In the genomic region with DNA sequence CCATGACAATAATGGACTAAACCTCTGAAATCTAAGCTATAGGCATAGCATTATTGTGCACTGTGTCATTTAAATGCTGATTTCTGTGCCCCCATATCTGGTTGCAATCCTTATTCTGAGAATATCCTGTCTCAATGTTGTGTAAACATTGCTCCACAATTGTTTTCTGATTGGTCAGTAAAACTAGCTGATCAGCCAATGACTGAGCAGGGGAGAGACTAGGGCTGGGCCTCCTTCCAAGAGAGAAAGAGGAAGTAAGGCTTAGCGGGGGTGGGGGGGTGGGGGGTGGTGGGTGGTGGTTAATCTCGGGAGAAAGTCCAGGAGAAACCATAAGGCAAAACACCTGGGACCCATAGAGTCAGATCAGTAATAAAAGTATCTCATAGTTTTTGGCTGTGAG, we compare ENCODE assay signal across 20 mouse cellular contexts. TPM values are rescaled to one million over a fixed set of nuclear protein-coding genes. Genes with fewer than 3 reads are reported as not detected.
A peak's percentile ranks its signal among the peaks of the same experiment; 100 is the strongest.
DNase-seq lines count a peak whose midpoint lies in the region; ATAC-seq and TF ChIP-seq lines count a peak whose summit lies in the region.
"Had no signal": no experiment of that assay in that cellular context is flagged by ENCODE, and none has a peak within 500 bp of the region (broad histone marks: within the 10 kb centered on the region; RNA-seq: fewer than 3 reads in every experiment).

No protein-coding gene starts in this region.

- TF ChIP-seq POLR2A in CH12.LX (IDR thresholded peaks at IDR 0.05; ENCODE audit: low read depth, low read length): no peak
- no peak for TF ChIP-seq POLR2A in kidney, adult 2 months (IDR thresholded peaks at IDR 0.05; ENCODE audit: low read depth, low read length)

- peak; percentile 43 for DNase-seq in CH12.LX (ENCODE audit: extremely low read depth)
- no peak for DNase-seq in liver, embryonic 14.5 days (ENCODE audit: low read depth in 3 of 3, low spot score in 3 of 3)
- no peak for DNase-seq in retina, embryonic 14.5 days (ENCODE audit: low spot score)
- no peak for DNase-seq in kidney, adult 2 months
- DNase-seq: adrenal gland, postnatal 25 days; cerebellum, adult 18-20 months; cerebellum, postnatal 36 days; kidney, adult 18-20 months; kidney, postnatal 10 days; left cerebral cortex, postnatal 4 days; lung, adult 18-20 months; lung, postnatal 36 days; spleen, adult 18-20 months; thymus, postnatal 4 days had no signal

- no peak for TF ChIP-seq RAD21 in CH12.LX (IDR thresholded peaks at IDR 0.05; ENCODE audit: low read depth, low read length)

- no peak overlapping the region for H3K9ac ChIP-seq in CH12.LX (ENCODE audit: insufficient read depth, low read depth)
- no peak overlapping the region for H3K9ac ChIP-seq in liver, embryonic 14.5 days (replicated peaks)
- H3K9ac ChIP-seq: forebrain, embryonic 13.5 days; midbrain, embryonic 12.5 days had no signal

- no peaks in the 10 kb centered on the region for H3K79me2 ChIP-seq in CH12.LX (replicated peaks; ENCODE audit: control insufficient read depth, extremely low read depth, insufficient read depth, poor library complexity, severe bottlenecking)

- TF ChIP-seq CTCF in CH12.LX (conservative IDR thresholded peaks at IDR 0.05 in 1 of 2, IDR thresholded peaks at IDR 0.05 in 1 of 2; ENCODE audit: low read depth in 2 of 2, low read length in 2 of 2): no peak
- no peak for TF ChIP-seq CTCF in liver, embryonic 14.5 days (IDR thresholded peaks at IDR 0.05; ENCODE audit: low read depth)
- TF ChIP-seq CTCF in kidney, adult 2 months (conservative IDR thresholded peaks at IDR 0.05; ENCODE audit: insufficient read depth, insufficient read length, low read depth, low read length): no peak

- no peak overlapping the region for H3K27ac ChIP-seq in CH12.LX (ENCODE audit: insufficient read depth, low read depth)
- no peak overlapping the region for H3K27ac ChIP-seq in liver, embryonic 14.5 days
- H3K27ac ChIP-seq in kidney, adult 2 months (ENCODE audit: insufficient read depth, low read depth, low read length): no peak overlapping the region
- H3K27ac ChIP-seq: embryonic facial prominence, embryonic 10.5 days; forebrain, embryonic 13.5 days; midbrain, embryonic 12.5 days had no signal

- no peak for TF ChIP-seq EP300 in CH12.LX (IDR thresholded peaks at IDR 0.05; ENCODE audit: low read length)
- TF ChIP-seq EP300 in liver, embryonic 14.5 days (IDR thresholded peaks at IDR 0.05; ENCODE audit: low read depth): no peak

- WGBS in liver, embryonic 14.5 days (ENCODE audit: insufficient replicate concordance): 8% methylated on average over 2 of the region's 2 CpGs
- WGBS in kidney, adult 2 months: 57% methylated on average over 2 of the region's 2 CpGs

- H3K4me2 ChIP-seq in CH12.LX (ENCODE audit: insufficient read depth, low read depth, poor library complexity, severe bottlenecking): no peak overlapping the region
- H3K4me2 ChIP-seq in liver, embryonic 14.5 days (ENCODE audit: low read depth): no peak overlapping the region
- H3K4me2 ChIP-seq: forebrain, embryonic 13.5 days; midbrain, embryonic 12.5 days had no signal

- no peaks in the 10 kb centered on the region for H3K9me3 ChIP-seq in CH12.LX (replicated peaks; ENCODE audit: low read length)
- H3K9me3 ChIP-seq in liver, embryonic 14.5 days (ENCODE audit: control insufficient read depth, low read length): no peaks in the 10 kb centered on the region
- H3K9me3 ChIP-seq: embryonic facial prominence, embryonic 10.5 days; forebrain, embryonic 13.5 days; midbrain, embryonic 12.5 days had no signal

- no peaks in the 10 kb centered on the region for H3K27me3 ChIP-seq in CH12.LX (replicated peaks)
- H3K27me3 ChIP-seq in liver, embryonic 14.5 days (ENCODE audit: control insufficient read depth, insufficient read depth, low read length): no peaks in the 10 kb centered on the region
- no peaks in the 10 kb centered on the region; the same call in 1 of the 2 replicates for H3K27me3 ChIP-seq in kidney, adult 2 months (replicated peaks; ENCODE audit: control insufficient read depth, insufficient read depth, low read length)
- H3K27me3 ChIP-seq: forebrain, embryonic 13.5 days; midbrain, embryonic 12.5 days had no signal

- H3K4me3 ChIP-seq in CH12.LX (replicated peaks in 1 of 3; ENCODE audit: low read depth in 2 of 3, low read length in 2 of 3, poor library complexity in 1 of 3): no peak overlapping the region
- no peak overlapping the region for H3K4me3 ChIP-seq in liver, embryonic 14.5 days (ENCODE audit: insufficient read depth in 1 of 2, low read depth in 2 of 2, low read length in 2 of 2)
- H3K4me3 ChIP-seq in kidney, adult 2 months (ENCODE audit: insufficient read depth, low read depth, low read length): no peak overlapping the region
- H3K4me3 ChIP-seq: embryonic facial prominence, embryonic 10.5 days; forebrain, embryonic 13.5 days; midbrain, embryonic 12.5 days had no signal

- peaks cover 4 to 9% of the 10 kb centered on the region in 2 experiments for H3K4me1 ChIP-seq in CH12.LX (ENCODE audit: control insufficient read depth in 1 of 2, insufficient read depth in 2 of 2)
- H3K4me1 ChIP-seq in liver, embryonic 14.5 days (replicated peaks; ENCODE audit: control insufficient read depth in 2 of 2, insufficient read depth in 2 of 2, low read length in 1 of 2): no peaks in the 10 kb centered on the region
- no peaks in the 10 kb centered on the region for H3K4me1 ChIP-seq in kidney, adult 2 months (ENCODE audit: control insufficient read depth, insufficient read depth, low read length)
- H3K4me1 ChIP-seq: embryonic facial prominence, embryonic 10.5 days; forebrain, embryonic 13.5 days; midbrain, embryonic 12.5 days had no signal

- peaks cover 0 to 2% of the 10 kb centered on the region in 2 experiments for H3K36me3 ChIP-seq in CH12.LX (replicated peaks in 1 of 2; ENCODE audit: control insufficient read depth in 1 of 2, insufficient read depth in 1 of 2, low read length in 1 of 2)
- H3K36me3 ChIP-seq in liver, embryonic 14.5 days (replicated peaks; ENCODE audit: control insufficient read depth, insufficient read depth, low read depth): no peaks in the 10 kb centered on the region
- no peaks in the 10 kb centered on the region for H3K36me3 ChIP-seq in kidney, adult 2 months (ENCODE audit: control insufficient read depth, insufficient read depth, low read length)
- H3K36me3 ChIP-seq: midbrain, embryonic 12.5 days had no signal

- in situ Hi-C loops in CH12.LX (cut with MboI; ENCODE audit: low pct_ligation_motif_present, low pct_unique_long_range_greater_than_20kb, low sequenced_read_pairs): no loop called here

- ATAC-seq in common myeloid progenitor, adult 5-6 weeks (replicated peaks; ENCODE audit: low read depth, poor library complexity, severe bottlenecking): peak; percentile 84
- ATAC-seq in liver, embryonic 14.5 days (ENCODE audit: insufficient read depth): peak; percentile 59; the same call in 1 of the 2 replicates
- peak; percentile 83 for ATAC-seq in megakaryocyte-erythroid progenitor cell, adult 5-6 weeks (replicated peaks; ENCODE audit: low FRiP score, low TSS enrichment, poor library complexity, severe bottlenecking)
- no peak for ATAC-seq in cerebellum, adult (ENCODE audit: insufficient number of reproducible peaks, low FRiP score, low TSS enrichment)
- ATAC-seq: forebrain, embryonic 13.5 days had no signal

- dilution Hi-C loops in CH12.LX (cut with MboI; ENCODE audit: extremely low pct_ligation_motif_present, extremely low pct_unique_long_range_greater_than_20kb, low sequenced_read_pairs): no loop called here

TF ChIP-seq in CH12.LX, 34 proteins besides CTCF, POLR2A, EP300 and RAD21:
- TF ChIP-seq ZNF384 (IDR thresholded peaks at IDR 0.05; ENCODE audit: low read depth, low read length): no peak
- no peak for TF ChIP-seq E2F4 (IDR thresholded peaks at IDR 0.05; ENCODE audit: insufficient replicate concordance, low read depth, low read length)
- no peak for TF ChIP-seq KAT2A (IDR thresholded peaks at IDR 0.05; ENCODE audit: insufficient replicate concordance, low read length)
TF ChIP-seq in CH12.LX: peak in this region for 0.

RNA-seq across cellular contexts. Expression of a gene that starts 42.5 kb away (rescaled TPM):
- total RNA-seq in CH12.LX (2012; rRNA removed) (4.2 and 4.4 TPM in 2 replicates), CH12.LX (2014; rRNA removed) (4.7 and 8.3 TPM in 2 replicates)
- 4.8 and 7.9 TPM in 2 replicates for polyA plus RNA-seq in CH12.LX (2012; ENCODE audit: insufficient read length, low read depth)
- total RNA-seq in common myeloid progenitor, adult 5-6 weeks (2017): 7.0 and 12.2 TPM in 2 replicates
- 0.77 and 1.1 TPM in 2 replicates for polyA plus RNA-seq in liver, embryonic 14.5 days (2012; rRNA removed)
- 0.98 and 1.7 TPM in 2 replicates for polyA plus RNA-seq in liver, embryonic 14.5 days (2014; fragmentation: Nextera tagmentation; extraction: Ambion mirVana)
- total RNA-seq in megakaryocyte-erythroid progenitor cell, adult 5-6 weeks (2014; fragmentation: Nextera tagmentation): 6.6 and 24.4 TPM in 2 replicates
- 6.0 and 12.0 TPM in 2 replicates for total RNA-seq in megakaryocyte-erythroid progenitor cell, adult 5-6 weeks (2017)
- 1.7 TPM in 2 replicates for polyA plus RNA-seq in kidney, adult 2 months (2012; rRNA removed)
